Mouse (Mus musculus): ENCODE data around the gene Mettl24.

DNA sequence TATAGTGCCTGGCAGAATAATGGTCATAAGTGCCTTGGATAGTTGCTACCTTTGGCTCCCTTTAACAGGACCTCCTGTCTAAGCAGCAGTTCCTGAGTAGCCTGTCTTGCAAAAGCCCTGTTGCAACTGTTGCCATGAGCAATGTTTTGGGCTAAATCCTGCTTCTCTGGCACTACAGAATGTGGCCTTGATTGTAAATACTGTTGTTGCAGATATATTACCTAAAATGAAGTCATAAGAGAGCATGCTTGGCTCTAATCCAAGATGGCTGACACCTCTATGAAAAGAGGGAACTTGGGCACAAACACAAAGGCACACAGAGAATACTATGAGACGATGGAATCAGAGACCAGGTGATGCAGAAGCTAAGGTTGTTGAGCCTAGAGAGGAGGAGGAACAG, 122.1 kb downstream of the Mettl24 start:
- no peak for TF ChIP-seq POLR2A (IDR thresholded peaks at IDR 0.05; ENCODE audit: borderline replicate concordance, control insufficient read depth, low read depth, low read length)
- no peak for TF ChIP-seq CTCF (IDR thresholded peaks at IDR 0.05; ENCODE audit: control insufficient read depth, insufficient read depth, low read length)
